Mouse (Mus musculus) forebrain, postnatal 0 days (tissue): ENCODE data around the gene Olfr1417. TPM values are rescaled to one million over a fixed set of nuclear protein-coding genes. Genes with fewer than 3 reads are reported as not detected.

Experiments
- ATAC-seq: fragments of 200-750 bp; cut with Nextera tagmentation; 2 replicates; pipeline ENCODE4 v1.8.0; 2017; ENCODE audit warnings: mild to moderate bottlenecking, moderate library complexity
- DNase-seq: peaks from one replicate; pipeline ENCODE4 v3.0.0-alpha.2; 2015
- H3K27ac ChIP-seq: fragments of 300-500 bp; sonication (generic); 2 replicates; pipeline ENCODE4 v1.5.1; 2014; ENCODE audit warnings: low read depth, mild to moderate bottlenecking, antibody characterized with exemption, low read length, moderate library complexity, mixed read lengths
- H3K27me3 ChIP-seq: fragments of 300-500 bp; sonication (generic); 2 replicates; pipeline ENCODE4 v1.6.1; 2014; ENCODE audit warnings: mild to moderate bottlenecking, low read length, mixed read lengths; ENCODE audit not compliant: insufficient read depth
- H3K36me3 ChIP-seq: fragments of 300-500 bp; sonication (generic); 2 replicates; pipeline ENCODE4 v1.6.1; 2014; ENCODE audit warnings: mild to moderate bottlenecking, moderate library complexity; ENCODE audit not compliant: insufficient read depth
- H3K4me1 ChIP-seq: fragments of 300-500 bp; sonication (generic); 2 replicates; pipeline ENCODE4 v1.6.1; 2014; ENCODE audit warnings: antibody characterized with exemption; ENCODE audit not compliant: insufficient read depth
- H3K4me2 ChIP-seq: fragments of 300-500 bp; sonication (generic); 2 replicates; pipeline ENCODE4 v1.6.1; 2014; ENCODE audit warnings: low read depth, mild to moderate bottlenecking, moderate library complexity
- H3K4me3 ChIP-seq: fragments of 300-500 bp; sonication (generic); 2 replicates; pipeline ENCODE4 v1.5.1; 2014; ENCODE audit warnings: low read depth, low read length, mixed read lengths
- H3K9ac ChIP-seq: fragments of 300-500 bp; sonication (generic); 2 replicates; pipeline ENCODE4 v1.6.1; 2014; ENCODE audit warnings: mild to moderate bottlenecking
- H3K9me3 ChIP-seq: fragments of 300-500 bp; sonication (generic); 2 replicates; pipeline ENCODE4 v1.6.1; 2016; ENCODE audit warnings: low read length
- CTCF ChIP-seq: sonication (generic); IDR thresholded peaks from 2 replicates; pipeline ENCODE4 v1.5.1; 2016; ENCODE audit warnings: antibody characterized with exemption, control low read depth, low read depth
- WGBS: fragments of 180-500 bp; shearing (Covaris S2); extraction: QIAGEN DNeasy Blood & Tissue Kit; methylation state at CpG from one replicate; pipeline ENCODE4 v1.1.7; 2014; 5-methylcytosine and 5-hydroxymethylcytosine counted together
- polyA plus RNA-seq: library from polyadenylated mRNA; unstranded; fragments of >200 nt; fragmentation: Nextera tagmentation; extraction: Ambion mirVana; gene quantifications from 2 replicates; pipeline ENCODE4 v1.2.1, GENCODE M21; 2015
- total RNA-seq: library from RNA; depleted of rRNA; stranded (reverse); fragments of >200 nt; gene quantifications from 2 replicates; pipeline ENCODE4 v1.2.3, GENCODE M21; 2014

Olfr1417 gene
- total and polyA plus RNA-seq, 2 experiments from 2014 or later = 0.10 TPM; not detected in 1

DNA sequence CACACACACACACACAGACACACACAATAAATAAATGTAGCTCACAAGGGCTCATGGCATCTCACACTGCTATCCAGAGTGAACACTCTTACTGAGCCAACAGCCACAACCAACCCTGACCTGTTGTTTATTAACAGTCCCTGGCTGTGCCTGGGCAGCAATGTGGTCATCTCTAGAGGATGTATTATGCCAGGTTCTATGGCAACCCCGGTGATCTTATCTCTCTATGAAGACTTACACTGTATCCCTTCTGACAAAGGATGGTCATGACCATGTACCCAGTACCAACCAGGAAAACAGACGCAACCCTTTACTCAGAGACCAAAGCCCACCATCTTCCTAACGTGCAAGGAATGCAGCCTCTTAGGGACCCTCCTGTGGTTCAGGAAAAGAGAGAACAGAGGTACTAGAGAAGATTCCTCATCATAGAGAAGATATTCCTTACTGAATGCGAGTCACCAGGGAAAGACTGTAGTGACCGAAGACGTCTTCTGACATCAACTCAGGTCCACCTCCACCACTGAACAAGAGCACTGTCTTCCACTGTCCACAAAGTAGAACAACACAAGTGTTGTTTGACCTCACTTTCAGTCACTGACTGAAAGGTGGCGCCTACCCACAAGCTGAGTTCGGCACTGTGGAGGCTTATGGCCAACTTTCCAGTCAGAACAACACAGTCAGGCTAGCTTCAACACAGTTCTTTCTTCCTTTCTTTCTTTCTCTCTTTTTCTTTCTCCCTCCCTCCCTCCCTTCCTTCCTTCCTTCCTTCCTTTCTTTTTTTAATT lies 38.3 kb downstream of the Olfr1417 start:
- 78% methylated on average over 8 of the region's 8 CpGs for WGBS
- Histone ChIP-seq H3K9ac (no peak overlapping the region), H3K27ac (no peak overlapping the region), H3K4me3 (no peak overlapping the region), H3K9me3 (no peaks in the 10 kb centered on the region), H3K36me3 (no peaks in the 10 kb centered on the region), H3K27me3 (no peaks in the 10 kb centered on the region), H3K4me1 (no peaks in the 10 kb centered on the region), H3K4me2 (no peak overlapping the region)
- no peak for DNase-seq
- no peak for TF ChIP-seq CTCF
- ATAC-seq = no peak

GRCm38 (mm10) chr19:11794447-11794846 lies 44.6 kb downstream of the Olfr1417 start:
- WGBS = 91% methylated on average over 6 of the region's 6 CpGs
- ATAC-seq = no peak

DNA sequence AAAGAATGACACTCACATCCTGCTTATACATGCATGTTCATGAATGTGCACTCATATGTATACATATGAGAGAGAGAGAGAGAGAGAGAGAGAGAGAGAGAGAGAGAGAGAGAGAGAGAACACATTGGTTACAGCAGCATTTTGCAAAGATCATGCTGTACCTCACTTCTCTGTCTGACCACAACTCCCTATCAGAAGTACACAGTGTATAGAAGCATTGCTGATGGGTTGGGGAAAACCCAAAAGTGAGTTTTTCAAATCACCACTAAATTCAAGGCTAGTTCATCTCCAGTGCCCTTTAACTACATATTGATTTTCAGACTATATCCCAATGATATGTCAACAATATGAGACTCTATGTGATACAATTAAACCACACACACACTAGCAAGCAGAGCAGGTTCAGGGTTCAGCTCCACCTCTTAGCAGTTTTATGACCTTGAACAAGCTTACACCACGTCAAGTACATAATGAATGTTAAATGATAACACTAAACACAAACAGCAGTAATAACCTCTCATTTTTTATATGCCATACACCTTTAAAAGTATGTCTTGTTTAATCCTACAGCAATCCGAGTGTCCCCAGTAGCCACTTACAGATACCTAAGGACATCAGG lies 45.2 kb downstream of the Olfr1417 start:
- 85% methylated on average over 2 of the region's 2 CpGs for WGBS
- Histone ChIP-seq H3K9ac (no peak overlapping the region), H3K36me3 (peaks cover 7% of the 10 kb centered on the region; the same call in 1 of the 2 replicates), H3K27ac (no peak overlapping the region), H3K27me3 (no peaks in the 10 kb centered on the region), H3K4me1 (no peaks in the 10 kb centered on the region), H3K4me2 (no peak overlapping the region), H3K9me3 (no peaks in the 10 kb centered on the region), H3K4me3 (no peak overlapping the region)
- TF ChIP-seq CTCF = no peak
- ATAC-seq (no peak), DNase-seq (no peak)

More at GRCm38 (mm10) chr19:11794447-11794846, 44.6 kb downstream of the Olfr1417 start:
- no peak for TF ChIP-seq CTCF
- Histone ChIP-seq H3K27ac (no peak overlapping the region), H3K27me3 (no peaks in the 10 kb centered on the region), H3K4me1 (no peaks in the 10 kb centered on the region), H3K4me3 (no peak overlapping the region), H3K36me3 (0 out of 2 replicates have a peak, but pooled peaks cover under 1% of the 10 kb centered on the region), H3K9me3 (no peaks in the 10 kb centered on the region), H3K4me2 (no peak overlapping the region), H3K9ac (no peak overlapping the region)
- no peak for DNase-seq

DNA sequence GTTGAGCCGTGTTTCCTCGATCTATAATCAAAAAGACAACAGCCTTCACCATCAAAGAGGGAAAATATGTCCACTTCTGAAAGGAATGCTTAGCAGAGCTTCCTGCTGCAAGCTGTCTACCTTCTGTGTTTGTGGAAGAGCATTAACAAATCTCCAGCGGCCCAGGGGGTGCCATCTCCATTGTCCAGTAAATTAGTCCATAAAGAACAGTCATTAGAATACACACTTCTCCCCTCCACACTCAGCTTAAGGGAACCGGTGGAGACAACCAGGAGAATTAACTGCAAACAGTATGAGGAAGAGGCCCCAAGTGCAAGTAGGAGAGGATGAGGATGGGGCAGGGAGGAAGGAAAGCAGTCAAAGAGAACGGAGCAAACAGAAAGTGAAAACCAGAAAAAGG lies 47.2 kb downstream of the Olfr1417 start:
- H3K36me3 ChIP-seq = peaks cover 11% of the 10 kb centered on the region; the same call in 1 of the 2 replicates
- 65% methylated on average over 5 of the region's 5 CpGs for WGBS
- no peak overlapping the region for H3K9ac ChIP-seq
- ATAC-seq = no peak
- no peaks in the 10 kb centered on the region for H3K4me1 ChIP-seq
- H3K4me2 ChIP-seq = no peak overlapping the region
- DNase-seq = no peak
- H3K4me3 ChIP-seq = no peak overlapping the region
- H3K27ac ChIP-seq = no peak overlapping the region
- H3K27me3 ChIP-seq = no peaks in the 10 kb centered on the region
- no peak for TF ChIP-seq CTCF
- no peaks in the 10 kb centered on the region for H3K9me3 ChIP-seq

DNA sequence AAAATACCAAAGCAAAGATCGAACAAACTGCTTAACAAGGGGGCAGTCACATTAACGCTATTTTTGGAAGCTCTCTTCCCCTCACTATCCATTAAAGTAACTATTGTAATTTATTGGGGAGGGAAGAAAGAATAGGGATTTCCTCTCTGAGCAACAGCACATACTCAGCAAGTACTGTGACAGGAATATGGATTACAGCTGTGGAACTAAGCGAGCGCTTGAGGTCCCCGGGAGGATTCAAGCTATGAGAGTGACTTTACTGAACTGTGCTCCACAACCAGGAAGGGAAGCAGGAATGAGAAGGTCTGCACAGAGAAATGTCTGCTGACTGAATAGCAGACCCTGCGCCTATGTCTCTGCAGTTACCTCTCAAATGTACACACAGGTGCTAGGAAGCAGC lies 50.1 kb downstream of the Olfr1417 start:
- no peak overlapping the region for H3K4me2 ChIP-seq
- no peak overlapping the region for H3K9ac ChIP-seq
- DNase-seq (no peak), ATAC-seq (no peak)
- no peak overlapping the region for H3K4me3 ChIP-seq
- WGBS = 92% methylated on average over 6 of the region's 6 CpGs
- no peaks in the 10 kb centered on the region for H3K27me3 ChIP-seq
- H3K9me3 ChIP-seq = no peaks in the 10 kb centered on the region
- H3K36me3 ChIP-seq = peaks cover 11% of the 10 kb centered on the region; the same call in 1 of the 2 replicates
- H3K27ac ChIP-seq = no peak overlapping the region
- H3K4me1 ChIP-seq = no peaks in the 10 kb centered on the region
- no peak for TF ChIP-seq CTCF

DNA sequence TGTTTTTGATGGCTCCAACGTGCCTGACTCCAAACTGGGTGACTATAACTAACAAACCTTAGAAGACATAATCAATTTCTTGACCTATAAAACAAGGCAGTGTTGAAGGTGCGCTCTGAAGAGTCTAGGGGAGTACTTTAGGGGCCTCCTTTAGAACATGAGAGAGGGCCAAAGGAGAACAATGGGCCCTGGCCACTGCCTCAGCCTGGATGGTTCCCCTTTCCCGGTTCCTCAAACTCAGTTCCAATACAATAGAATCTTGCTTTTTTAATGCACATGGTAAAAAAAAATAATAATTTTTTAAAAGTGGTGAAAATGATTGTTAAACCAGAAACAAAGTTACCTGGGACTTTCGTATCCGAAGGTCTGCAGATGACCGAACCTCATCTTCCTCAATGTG lies 51.2 kb downstream of the Olfr1417 start:
- H3K27ac ChIP-seq = no peak overlapping the region
- no peaks in the 10 kb centered on the region for H3K27me3 ChIP-seq
- no peaks in the 10 kb centered on the region for H3K4me1 ChIP-seq
- H3K9me3 ChIP-seq = no peaks in the 10 kb centered on the region
- H3K9ac ChIP-seq = no peak overlapping the region
- no peak overlapping the region for H3K4me2 ChIP-seq
- no peak for TF ChIP-seq CTCF
- WGBS = 92% methylated on average over 6 of the region's 6 CpGs
- H3K36me3 ChIP-seq = peaks cover 11% of the 10 kb centered on the region; the same call in 1 of the 2 replicates
- H3K4me3 ChIP-seq = no peak overlapping the region
- ATAC-seq (no peak), DNase-seq (no peak)
